Mouse (Mus musculus) neutrophil, adult 59 days (primary cell): ENCODE data around the gene Utp4. TPM values are rescaled to one million over a fixed set of nuclear protein-coding genes. Genes with fewer than 3 reads are reported as not detected.

ENCODE experiments used
- total RNA-seq, 2 experiments: library from RNA; stranded (reverse); gene quantifications; 1 replicate in 1 of 2; 2 replicates in 1 of 2; pipeline ENCODE4 v1.2.4; 2023

The Utp4 gene
- total RNA-seq = 10 to 100 TPM; 10.3 to 12.6 TPM

GRCm38 (mm10) chr8:106893481-106894156, at the start of gene Utp4:
Utp4 (plus strand) TSS chr8:106893636.

GRCm38 (mm10) chr8:106870051-106870450, 23.4 kb upstream of the Utp4 start, which contains the start of gene Has3:
Has3 (plus strand) TSS chr8:106870242.

DNA sequence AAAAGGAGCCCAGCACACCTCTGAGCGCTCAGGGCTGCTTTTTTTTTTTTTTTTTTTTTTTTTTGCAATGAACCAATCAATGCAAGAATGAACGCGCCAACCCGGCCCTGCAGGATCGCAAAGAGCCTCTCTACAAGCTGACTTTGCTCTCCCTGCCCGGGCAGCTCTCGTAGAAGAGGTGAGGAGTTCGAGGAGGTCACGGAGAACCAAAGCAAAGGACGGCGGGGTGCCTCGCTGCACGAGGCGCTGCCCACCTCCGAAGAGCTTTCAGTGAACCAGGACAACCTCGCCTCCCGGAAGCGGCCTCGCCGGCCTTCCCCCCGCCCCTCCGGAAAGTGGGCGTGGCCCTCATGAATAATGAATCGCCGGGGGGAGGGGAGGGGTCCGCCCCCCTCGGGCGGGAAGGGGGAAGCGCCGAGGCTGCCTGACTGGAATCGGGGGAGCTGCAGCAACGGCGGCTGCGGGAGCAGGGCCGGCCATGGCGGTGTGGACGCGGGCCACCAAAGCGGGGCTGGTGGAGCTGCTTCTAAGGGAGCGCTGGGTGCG, 42.0 kb downstream of the Utp4 start, which contains the start of gene Sntb2:
Sntb2 (plus strand) TSS at position 427 of the 546 bp plus-strand sequence.

Other genes starting within 250 kb of the Utp4 start
- 1 to 10 TPM; 5.6 to 6.3 TPM for gene Tango6, start 210.6 kb upstream of the Utp4 start, total RNA-seq
- under 1 TPM in 1 of 2 experiments, not detected in 1; 0.16 TPM for gene Has3, start 23.4 kb upstream of the Utp4 start, total RNA-seq
- gene Sntb2, start 42.1 kb downstream of the Utp4 start, total RNA-seq = 10 to 100 TPM; 21.5 to 21.8 TPM
- gene Vps4a, start 137.6 kb downstream of the Utp4 start, total RNA-seq = 10 to 100 TPM; 23.2 to 28.6 TPM
- gene Pdf, start 155.0 kb downstream of the Utp4 start, total RNA-seq = 1 to 10 TPM; 3.0 to 4.7 TPM
- 10 to 100 TPM; 17.8 to 21.0 TPM for gene Cog8, start 163.1 kb downstream of the Utp4 start, total RNA-seq
- gene Nip7, start 163.2 kb downstream of the Utp4 start, total RNA-seq = 10 to 100 TPM; 22.5 to 23.4 TPM
- not detected for gene Tmed6, start 172.0 kb downstream of the Utp4 start, total RNA-seq
- gene Terf2, start 202.9 kb downstream of the Utp4 start, total RNA-seq = 10 to 100 TPM; 14.1 to 18.0 TPM